Mouse (Mus musculus) embryonic facial prominence, embryonic 15.5 days (tissue): ENCODE data around the gene Olfr1385. TPM values are rescaled to one million over a fixed set of nuclear protein-coding genes. Genes with fewer than 3 reads are reported as not detected.

Experiments used
- polyA plus RNA-seq: library from polyadenylated mRNA; unstranded; fragments of >200 nt; fragmentation: Nextera tagmentation; extraction: Ambion mirVana; gene quantifications from 2 replicates; pipeline ENCODE4 v1.2.1, GENCODE M21; 2015

Gene Olfr1385
- polyA plus RNA-seq, 1 experiment from 2014 or later, result not detected

Other genes starting within 250 kb of the Olfr1385 start
- gene Mgat1, start 244.9 kb upstream of the Olfr1385 start, polyA plus RNA-seq, result 71.7 and 75.4 TPM in 2 replicates
- 0.11 TPM in 1 of 2 replicates, not detected in the other for gene Olfr1393, start 210.8 kb upstream of the Olfr1385 start, polyA plus RNA-seq
- not detected in 2 replicates for gene Olfr1392, start 203.8 kb upstream of the Olfr1385 start, polyA plus RNA-seq
- not detected in 2 replicates for gene Olfr10, start 184.3 kb upstream of the Olfr1385 start, polyA plus RNA-seq
- gene Olfr1391, start 166.3 kb upstream of the Olfr1385 start, polyA plus RNA-seq, result 0.08 TPM in 1 of 2 replicates, not detected in the other
- not detected in 2 replicates for gene Olfr1390, start 153.9 kb upstream of the Olfr1385 start, polyA plus RNA-seq
- 0.05 TPM in 1 of 2 replicates, not detected in the other for gene Olfr1389, start 66.0 kb upstream of the Olfr1385 start, polyA plus RNA-seq
- 0.12 TPM in 2 replicates for gene Olfr1388, start 52.4 kb upstream of the Olfr1385 start, polyA plus RNA-seq
- gene Olfr1387, start 33.7 kb upstream of the Olfr1385 start, polyA plus RNA-seq, result 0.23 TPM in 1 of 2 replicates, not detected in the other
- gene Olfr1386, start 24.0 kb upstream of the Olfr1385 start, polyA plus RNA-seq, result 0.19 TPM in 1 of 2 replicates, not detected in the other
- not detected in 2 replicates for gene Olfr1384, start 17.7 kb downstream of the Olfr1385 start, polyA plus RNA-seq
- 0.12 TPM in 1 of 2 replicates, not detected in the other for gene Olfr1383, start 30.6 kb downstream of the Olfr1385 start, polyA plus RNA-seq
- not detected in 2 replicates for gene Olfr1382, start 39.2 kb downstream of the Olfr1385 start, polyA plus RNA-seq
- not detected in 2 replicates for gene Olfr1381, start 54.4 kb downstream of the Olfr1385 start, polyA plus RNA-seq
- gene Olfr1380, start 67.8 kb downstream of the Olfr1385 start, polyA plus RNA-seq, result 0.11 TPM in 1 of 2 replicates, not detected in the other
- 5.5 and 5.9 TPM in 2 replicates for gene Flt4, start 120.2 kb downstream of the Olfr1385 start, polyA plus RNA-seq
- not detected in 2 replicates for gene Scgb3a1, start 174.5 kb downstream of the Olfr1385 start, polyA plus RNA-seq
- 54.8 TPM in 2 replicates for gene Cnot6, start 223.7 kb downstream of the Olfr1385 start, polyA plus RNA-seq